Mouse (Mus musculus) megakaryocyte, embryonic 14.5 days (primary cell): ENCODE data around the gene Ank3. TPM values are rescaled to one million over a fixed set of nuclear protein-coding genes. Genes with fewer than 3 reads are reported as not detected.

Source experiments
- H3K27me3 ChIP-seq: replicated peaks from 2 replicates; pipeline ENCODE3; 2012; ENCODE audit warnings: inconsistent platforms
- H3K36me3 ChIP-seq: replicated peaks from 2 replicates; pipeline ENCODE3; 2012; ENCODE audit warnings: low read length, inconsistent platforms, mixed read lengths
- H3K4me1 ChIP-seq: 2 replicates; pipeline ENCODE4 v1.6.1; 2012; ENCODE audit warnings: inconsistent platforms
- H3K4me3 ChIP-seq: replicated peaks from 2 replicates; pipeline ENCODE3; 2012; ENCODE audit warnings: moderate library complexity, mild to moderate bottlenecking, inconsistent platforms
- H3K9me3 ChIP-seq: 2 replicates; pipeline ENCODE4 v1.6.1; 2012; ENCODE audit warnings: inconsistent platforms
- FLI1 ChIP-seq: IDR thresholded peaks from 2 replicates; pipeline ENCODE4 v1.6.1; 2012; ENCODE audit warnings: low read length, inconsistent platforms, mixed read lengths
- GATA1 ChIP-seq: IDR thresholded peaks from 3 replicates; pipeline ENCODE4 v1.6.1; 2012; ENCODE audit warnings: mixed read lengths, low read length, inconsistent platforms, borderline replicate concordance
- polyA plus RNA-seq: library from polyadenylated mRNA; stranded (reverse); fragments of >175 nt; gene quantifications from 2 replicates; pipeline ENCODE4 v1.2.3, GENCODE M21; 2012; ENCODE audit warnings: low replicate concordance; ENCODE audit not compliant: insufficient read depth

Gene Ank3
- polyA plus RNA-seq, 1 experiment, result 4.4 TPM

DNA sequence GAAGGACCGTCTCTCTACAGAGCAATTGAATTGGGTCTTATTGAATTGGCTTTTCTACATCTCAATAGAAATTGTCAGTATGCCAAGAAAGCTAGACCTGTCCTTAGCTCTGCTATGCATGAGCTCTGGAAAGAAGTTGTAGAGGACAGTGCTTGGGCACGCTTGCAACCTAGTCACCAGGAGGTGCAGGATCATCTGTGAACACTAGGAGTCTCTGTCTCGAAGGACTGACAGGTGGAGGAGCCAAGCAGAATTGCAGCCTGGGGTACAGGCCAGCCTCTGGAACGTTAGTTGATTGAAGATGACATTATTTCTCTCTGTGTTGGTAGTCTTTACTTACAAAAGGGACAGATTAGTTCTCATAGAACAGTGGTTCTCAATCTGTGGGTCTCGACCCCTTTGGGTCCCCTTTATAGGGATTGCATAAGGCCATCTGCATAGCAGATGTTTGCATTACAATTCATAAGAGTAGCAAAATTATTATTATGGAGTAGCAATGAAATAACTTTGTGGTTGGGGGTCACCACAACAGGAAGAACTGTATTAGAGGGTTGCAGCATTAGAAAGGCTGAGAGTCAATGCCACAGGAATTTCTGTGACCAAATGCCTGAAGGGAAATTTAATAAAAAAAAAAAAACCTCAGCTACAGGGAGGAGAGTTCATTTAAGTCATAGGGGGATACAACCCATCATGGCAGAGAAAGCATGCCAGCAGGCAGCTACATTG, 454.0 kb downstream of the Ank3 start:
- H3K4me3 ChIP-seq, result no peak overlapping the region
- H3K27me3 ChIP-seq, result no peaks in the 10 kb centered on the region
- no peaks in the 10 kb centered on the region for H3K36me3 ChIP-seq
- no peaks in the 10 kb centered on the region for H3K4me1 ChIP-seq
- no peak for TF ChIP-seq GATA1
- TF ChIP-seq FLI1, result no peak
- H3K9me3 ChIP-seq, result peaks cover 8% of the 10 kb centered on the region; the same call in 1 of the 2 replicates

DNA sequence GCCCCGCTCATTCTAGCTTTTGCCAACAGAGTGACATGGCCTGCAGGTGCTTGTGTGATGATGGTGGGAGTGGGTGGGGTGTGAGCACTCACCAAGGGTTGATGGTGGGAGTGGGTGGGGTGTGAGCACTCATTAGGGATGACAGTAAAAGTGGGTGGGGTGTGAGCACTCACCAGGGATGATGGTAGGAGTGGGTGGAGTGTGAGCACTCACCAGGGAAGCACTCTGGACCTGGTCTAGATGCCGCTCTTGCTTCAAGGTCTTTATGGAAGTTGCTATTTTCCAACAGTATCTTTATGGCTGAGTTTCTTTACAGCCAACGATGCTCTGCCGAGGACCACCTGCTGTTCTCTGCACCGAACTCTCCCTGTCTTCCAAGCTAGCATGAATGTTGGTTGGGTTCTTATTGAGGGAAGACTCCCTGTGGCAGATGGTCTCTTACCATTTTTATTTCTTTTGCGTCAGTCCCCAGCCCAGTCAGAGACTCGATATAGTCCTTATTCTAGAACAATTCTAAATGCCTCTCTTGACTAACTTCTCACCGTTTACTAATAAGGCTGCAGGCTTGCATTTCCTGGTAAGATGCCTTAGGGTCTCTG, 456.1 kb downstream of the Ank3 start:
- TF ChIP-seq GATA1, result no peak
- no peak for TF ChIP-seq FLI1
- no peaks in the 10 kb centered on the region for H3K36me3 ChIP-seq
- H3K4me1 ChIP-seq, result no peaks in the 10 kb centered on the region
- no peak overlapping the region for H3K4me3 ChIP-seq
- peaks cover 8% of the 10 kb centered on the region; the same call in 1 of the 2 replicates for H3K9me3 ChIP-seq
- H3K27me3 ChIP-seq, result no peaks in the 10 kb centered on the region

DNA sequence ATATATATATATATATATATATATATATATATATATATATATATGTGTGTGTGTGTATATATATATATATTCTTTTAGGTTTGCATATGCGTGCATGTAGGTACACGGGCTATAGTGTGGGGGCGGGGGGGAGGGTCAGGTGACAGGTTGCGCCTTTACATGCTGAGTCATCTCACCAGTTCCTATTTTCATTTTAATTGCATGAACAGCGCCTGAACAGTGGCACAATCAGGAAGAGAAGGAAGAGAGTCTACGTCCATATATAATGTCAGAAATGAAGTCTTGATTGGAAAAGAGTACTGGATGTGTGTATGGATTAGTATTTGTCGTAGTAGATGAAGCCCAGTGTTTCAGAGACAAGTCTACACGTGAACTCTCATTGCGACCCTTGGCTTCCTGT, 459.4 kb downstream of the Ank3 start:
- Histone ChIP-seq H3K9me3 (peaks cover 11% of the 10 kb centered on the region; the same call in 1 of the 2 replicates), H3K4me1 (no peaks in the 10 kb centered on the region), H3K36me3 (no peaks in the 10 kb centered on the region), H3K27me3 (no peaks in the 10 kb centered on the region), H3K4me3 (no peak overlapping the region)
- TF ChIP-seq GATA1, result no peak
- TF ChIP-seq FLI1, result no peak

DNA sequence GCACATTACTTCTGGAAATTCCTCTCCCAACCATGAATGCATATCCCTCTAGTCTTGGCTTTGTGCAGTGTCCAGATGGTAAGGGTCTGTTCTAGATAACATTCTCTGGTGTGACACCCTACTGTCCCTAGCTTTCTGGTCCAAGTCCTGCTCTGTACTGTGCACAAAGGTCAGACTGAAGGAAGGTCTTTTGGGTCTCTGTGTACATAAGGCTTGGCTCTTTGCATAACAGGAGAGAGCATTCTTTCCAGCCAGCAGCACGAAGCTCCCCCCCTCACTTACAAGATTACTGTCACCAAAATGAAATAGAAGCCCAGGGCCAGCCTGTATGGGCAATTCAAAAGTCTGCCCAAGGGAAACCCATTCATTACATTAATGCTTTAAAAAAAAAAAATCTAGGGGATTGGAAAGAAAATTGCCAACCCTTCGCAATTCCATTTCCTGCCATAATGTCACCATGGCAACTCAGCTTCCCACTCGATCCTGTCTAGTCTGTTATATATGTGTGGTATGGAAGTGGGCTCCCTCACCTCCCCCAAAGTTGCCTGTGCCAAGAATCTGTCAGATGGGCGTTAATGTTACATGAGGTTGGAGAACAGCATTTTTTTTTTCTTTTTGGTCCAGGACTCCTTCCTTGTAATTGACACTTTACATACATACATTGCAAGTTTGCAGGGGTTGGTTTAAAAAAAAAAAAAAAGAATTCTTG, 460.5 kb downstream of the Ank3 start:
- Histone ChIP-seq H3K9me3 (peaks cover 11% of the 10 kb centered on the region; the same call in 1 of the 2 replicates), H3K4me1 (no peaks in the 10 kb centered on the region), H3K36me3 (no peaks in the 10 kb centered on the region), H3K4me3 (no peak overlapping the region), H3K27me3 (no peaks in the 10 kb centered on the region)
- TF ChIP-seq GATA1 (no peak), FLI1 (no peak)

DNA sequence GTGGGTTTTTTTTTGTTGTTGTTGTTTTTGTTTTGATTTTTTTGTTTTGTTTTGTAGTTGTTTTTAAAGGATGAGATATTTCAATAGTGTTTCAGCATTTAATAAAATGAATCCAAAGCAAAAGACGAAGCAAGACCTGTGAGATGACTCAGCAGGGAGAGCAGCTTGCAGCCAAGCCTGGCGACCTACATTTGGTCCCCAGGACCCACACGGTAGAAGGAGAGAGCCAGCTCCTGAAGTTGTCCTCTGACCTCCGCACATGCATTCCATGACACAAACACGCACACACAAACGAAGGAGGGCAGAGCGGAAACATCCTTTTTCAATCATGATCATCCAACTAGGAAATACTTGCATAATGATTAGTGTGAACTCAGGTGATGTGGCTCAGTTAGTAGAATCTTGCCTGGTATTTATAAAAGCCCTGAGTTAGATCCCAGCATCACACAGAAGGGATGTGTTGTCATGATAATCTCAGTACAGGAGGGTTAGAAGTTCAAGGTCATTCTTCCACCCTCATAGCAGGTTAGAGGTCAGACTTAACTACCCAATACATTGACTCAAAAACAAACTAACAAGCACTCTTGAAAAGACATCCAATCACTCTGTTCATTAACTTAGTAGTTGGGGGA, 461.4 kb downstream of the Ank3 start:
- no peak overlapping the region for H3K4me3 ChIP-seq
- H3K27me3 ChIP-seq, result no peaks in the 10 kb centered on the region
- peaks cover 10% of the 10 kb centered on the region; the same call in 1 of the 2 replicates for H3K9me3 ChIP-seq
- H3K4me1 ChIP-seq, result no peaks in the 10 kb centered on the region
- TF ChIP-seq FLI1, result no peak
- TF ChIP-seq GATA1, result no peak
- H3K36me3 ChIP-seq, result no peaks in the 10 kb centered on the region

DNA sequence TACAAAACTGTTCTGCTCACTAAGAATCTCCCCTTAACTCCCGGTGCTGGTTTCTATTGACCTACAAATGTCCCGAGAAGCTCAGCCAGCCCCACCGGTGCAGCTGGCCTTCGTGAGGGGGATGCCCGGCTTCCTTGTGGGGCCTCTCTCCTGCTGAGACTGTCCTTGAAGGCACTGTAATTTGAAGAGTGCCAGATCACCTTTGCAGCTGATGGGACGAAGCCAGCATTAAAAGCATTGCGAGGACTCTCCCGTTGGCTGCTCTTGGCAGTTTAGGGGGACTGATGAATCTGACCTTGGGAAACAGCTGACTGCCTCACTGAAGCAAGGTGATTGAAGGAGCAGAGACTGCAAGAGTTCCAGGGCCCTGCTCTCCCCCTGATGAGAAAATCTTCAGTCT, 464.3 kb downstream of the Ank3 start:
- Histone ChIP-seq H3K36me3 (no peaks in the 10 kb centered on the region), H3K9me3 (peaks cover 3% of the 10 kb centered on the region; the same call in 1 of the 2 replicates), H3K4me1 (no peaks in the 10 kb centered on the region), H3K4me3 (no peak overlapping the region), H3K27me3 (no peaks in the 10 kb centered on the region)
- no peak for TF ChIP-seq GATA1
- no peak for TF ChIP-seq FLI1

DNA sequence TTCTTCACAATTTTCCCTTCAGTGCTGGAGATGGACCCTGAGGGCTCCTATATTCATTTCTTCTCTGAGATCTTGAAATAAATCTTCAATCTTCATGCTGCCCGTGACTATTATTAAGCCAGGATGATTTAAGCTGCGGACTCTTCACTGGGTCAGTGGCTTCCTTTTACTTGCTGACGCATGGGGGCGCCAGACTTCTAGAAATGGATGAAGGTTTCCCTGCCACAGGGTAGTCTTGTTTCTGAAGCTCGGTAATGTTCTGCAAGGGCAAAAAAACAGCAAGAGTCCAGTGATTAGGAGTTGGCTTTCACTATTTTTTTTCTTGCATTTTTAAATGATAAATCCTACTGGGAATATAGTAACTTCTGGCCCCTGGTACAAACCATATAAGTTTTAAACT, 471.8 kb downstream of the Ank3 start:
- Histone ChIP-seq H3K36me3 (no peaks in the 10 kb centered on the region), H3K9me3 (no peaks in the 10 kb centered on the region), H3K27me3 (no peaks in the 10 kb centered on the region), H3K4me3 (no peak overlapping the region), H3K4me1 (no peaks in the 10 kb centered on the region)
- no peak for TF ChIP-seq FLI1

DNA sequence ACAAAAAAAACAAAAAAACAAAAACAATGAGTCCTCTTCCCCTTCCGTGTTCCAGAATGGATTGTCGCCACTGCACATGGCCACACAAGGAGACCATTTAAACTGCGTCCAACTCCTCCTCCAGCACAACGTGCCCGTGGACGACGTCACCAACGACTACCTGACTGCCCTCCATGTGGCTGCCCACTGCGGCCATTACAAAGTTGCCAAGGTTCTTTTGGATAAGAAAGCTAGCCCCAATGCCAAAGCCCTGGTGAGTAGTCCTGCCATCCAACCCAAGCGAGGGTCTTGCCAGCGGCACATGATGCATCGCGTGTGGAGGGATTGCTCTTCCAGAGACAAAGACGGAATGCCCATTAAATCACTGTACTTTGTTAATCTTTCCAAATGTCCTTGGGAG, 472.4 kb downstream of the Ank3 start:
- H3K36me3 ChIP-seq, result no peaks in the 10 kb centered on the region
- no peaks in the 10 kb centered on the region for H3K27me3 ChIP-seq
- TF ChIP-seq FLI1 (no peak), GATA1 (no peak)
- H3K4me1 ChIP-seq, result no peaks in the 10 kb centered on the region
- H3K4me3 ChIP-seq, result no peak overlapping the region
- no peaks in the 10 kb centered on the region for H3K9me3 ChIP-seq

DNA sequence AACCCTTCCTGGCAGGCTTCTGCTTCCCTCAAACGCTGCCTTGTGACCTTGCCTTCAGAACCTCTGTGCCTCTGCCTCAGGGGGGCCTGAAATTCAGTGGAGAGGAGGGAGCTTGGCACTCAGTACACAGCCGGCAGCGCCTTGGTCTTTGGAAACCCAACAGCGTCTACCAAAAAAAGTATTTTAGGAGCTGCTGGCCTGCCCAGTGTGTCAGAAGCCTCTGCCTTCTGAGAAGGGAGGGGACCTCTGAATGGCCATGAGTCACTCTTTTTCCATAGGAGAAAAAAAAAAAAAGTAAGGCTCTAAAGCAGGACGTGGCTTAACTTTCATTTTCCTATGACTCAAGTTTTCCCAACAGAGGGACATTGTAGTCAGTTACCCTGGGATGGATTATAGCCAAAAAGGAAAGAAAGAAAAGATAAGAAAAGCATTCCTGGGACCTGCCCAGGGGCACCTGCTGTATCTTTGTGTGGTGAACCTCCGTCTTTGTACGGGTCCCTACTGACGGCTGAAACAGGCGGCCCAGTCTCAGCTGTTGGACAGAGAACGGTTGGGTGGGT, 473.7 kb downstream of the Ank3 start:
- no peaks in the 10 kb centered on the region for H3K9me3 ChIP-seq
- TF ChIP-seq FLI1, result no peak
- TF ChIP-seq GATA1, result no peak
- no peaks in the 10 kb centered on the region for H3K4me1 ChIP-seq
- H3K27me3 ChIP-seq, result no peaks in the 10 kb centered on the region
- no peaks in the 10 kb centered on the region for H3K36me3 ChIP-seq
- no peak overlapping the region for H3K4me3 ChIP-seq

DNA sequence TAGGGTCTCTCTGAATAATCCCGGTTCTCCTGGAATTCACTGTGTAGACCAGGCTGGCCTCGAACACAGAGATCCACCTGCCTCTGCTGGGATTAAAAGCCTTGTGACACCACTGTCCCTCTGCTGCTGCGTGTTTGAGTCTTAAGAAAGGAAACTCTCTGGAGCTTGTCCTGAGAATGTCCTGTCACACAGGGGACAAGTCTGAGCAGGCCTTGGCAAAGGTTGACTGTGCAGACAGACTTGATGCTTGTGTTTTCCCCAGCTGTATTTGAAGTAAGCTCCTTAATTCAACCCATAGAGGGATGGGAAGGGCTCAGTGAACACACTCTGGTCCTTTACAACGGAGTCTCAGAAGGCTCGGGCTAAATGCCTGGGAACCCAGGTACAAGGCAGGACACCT, 474.3 kb downstream of the Ank3 start:
- no peaks in the 10 kb centered on the region for H3K4me1 ChIP-seq
- H3K27me3 ChIP-seq, result no peaks in the 10 kb centered on the region
- H3K36me3 ChIP-seq, result no peaks in the 10 kb centered on the region
- no peak overlapping the region for H3K4me3 ChIP-seq
- H3K9me3 ChIP-seq, result no peaks in the 10 kb centered on the region
- TF ChIP-seq GATA1 (no peak), FLI1 (no peak)
